Mouse (Mus musculus) stomach, embryonic 15.5 days (tissue): ENCODE results near the gene Alkbh2. TPM values are rescaled to one million over a fixed set of nuclear protein-coding genes. Genes with fewer than 3 reads are reported as not detected.

Source experiments
- ATAC-seq: fragments of 200-750 bp; cut with Nextera tagmentation; 2 replicates; pipeline ENCODE4 v1.8.0; 2017; ENCODE audit warnings: low read depth, moderate number of reproducible peaks, moderate TSS enrichment; ENCODE audit not compliant: insufficient read depth, low FRiP score
- H3K27ac ChIP-seq: fragments of 300-500 bp; sonication (generic); 2 replicates; pipeline ENCODE4 v1.5.1; 2015; ENCODE audit warnings: mild to moderate bottlenecking, inconsistent platforms
- H3K27me3 ChIP-seq: fragments of 300-500 bp; sonication (generic); replicated peaks from 2 replicates; pipeline ENCODE4 v1.6.1; 2015; ENCODE audit warnings: inconsistent platforms
- H3K36me3 ChIP-seq: fragments of 300-500 bp; sonication (generic); 2 replicates; pipeline ENCODE4 v1.6.1; 2015; ENCODE audit warnings: inconsistent platforms
- H3K4me1 ChIP-seq: fragments of 300-500 bp; sonication (generic); 2 replicates; pipeline ENCODE4 v1.6.1; 2015; ENCODE audit warnings: inconsistent platforms
- H3K4me2 ChIP-seq: fragments of 300-500 bp; sonication (generic); 2 replicates; pipeline ENCODE4 v1.6.1; 2015; ENCODE audit warnings: mild to moderate bottlenecking, inconsistent platforms
- H3K4me3 ChIP-seq: fragments of 300-500 bp; sonication (generic); replicated peaks from 2 replicates; pipeline ENCODE4 v1.5.1; 2015; ENCODE audit warnings: inconsistent platforms
- H3K9ac ChIP-seq: fragments of 300-500 bp; sonication (generic); 2 replicates; pipeline ENCODE4 v1.6.1; 2015; ENCODE audit warnings: inconsistent platforms
- H3K9me3 ChIP-seq: fragments of 300-500 bp; sonication (generic); 2 replicates; pipeline ENCODE4 v1.6.1; 2016; ENCODE audit warnings: inconsistent platforms
- WGBS: fragments of 180-500 bp; shearing (Covaris S2); methylation state at CpG from one replicate; pipeline ENCODE4 v1.1.7; 2015; 5-methylcytosine and 5-hydroxymethylcytosine counted together
- polyA plus RNA-seq: library from polyadenylated mRNA; unstranded; fragments of >200 nt; fragmentation: Nextera tagmentation; extraction: Ambion mirVana; gene quantifications from 2 replicates; pipeline ENCODE4 v1.2.1, GENCODE M21; 2015

Gene Alkbh2
- polyA plus RNA-seq: 9.3 and 13.3 TPM in 2 replicates

- Histone ChIP-seq H3K27ac (peak within 1 kb of the TSS; percentile 93), H3K4me3 (peak within 1 kb of the TSS; percentile 72), H3K27me3 (no peaks in the 10 kb centered on the region), H3K4me2 (peak within 1 kb of the TSS; percentile 99), H3K36me3 (peaks cover 16% of the 10 kb centered on the region; the same call in 1 of the 2 replicates), H3K4me1 (peaks cover 23% of the 10 kb centered on the region), H3K9me3 (no peaks in the 10 kb centered on the region), H3K9ac (peak within 1 kb of the TSS; percentile 64)
- ATAC-seq: 0 out of 2 replicates have a peak, but pooled peaks have one; percentile 11
- WGBS: 1% methylated on average over 69 of the region's 69 CpGs
Observed at GRCm38 (mm10) chr5:114127374-114128349, at the start of gene Alkbh2. Alkbh2 (minus strand) TSS chr5:114128218.

GRCm38 (mm10) chr5:114176548-114177400, 48.8 kb upstream of the Alkbh2 start:
- ATAC-seq: no peak
- 54% methylated on average over 8 of the region's 8 CpGs for WGBS
- H3K27ac ChIP-seq: no peak overlapping the region
- H3K36me3 ChIP-seq: no peaks in the 10 kb centered on the region
- H3K9ac ChIP-seq: no peak overlapping the region
- no peaks in the 10 kb centered on the region for H3K9me3 ChIP-seq
- no peaks in the 10 kb centered on the region for H3K27me3 ChIP-seq
- peak overlapping the region; percentile 92 for H3K4me2 ChIP-seq
- peaks cover 9% of the 10 kb centered on the region; the same call in 1 of the 2 replicates for H3K4me1 ChIP-seq
- H3K4me3 ChIP-seq: peak overlapping the region; percentile 55; the same call in 1 of the 2 replicates

- peak overlapping the region; percentile 92 for H3K4me2 ChIP-seq
- WGBS: 0% methylated on average over 26 of the region's 26 CpGs
- H3K27me3 ChIP-seq: no peaks in the 10 kb centered on the region
- ATAC-seq: peak; percentile 97
- no peaks in the 10 kb centered on the region for H3K36me3 ChIP-seq
- peak overlapping the region; percentile 39 for H3K9ac ChIP-seq
- peak overlapping the region; percentile 55 for H3K4me3 ChIP-seq
- no peaks in the 10 kb centered on the region for H3K9me3 ChIP-seq
- H3K4me1 ChIP-seq: peaks cover 9% of the 10 kb centered on the region; the same call in 1 of the 2 replicates
- H3K27ac ChIP-seq: peak overlapping the region; percentile 65
Observed at GRCm38 (mm10) chr5:114175596-114176171, 47.7 kb upstream of the Alkbh2 start.

GRCm38 (mm10) chr5:114174639-114175038, 46.6 kb upstream of the Alkbh2 start:
- H3K4me3 ChIP-seq: no peak overlapping the region; the same call in 1 of the 2 replicates
- H3K36me3 ChIP-seq: no peaks in the 10 kb centered on the region
- H3K4me2 ChIP-seq: peak overlapping the region; percentile 92
- H3K27me3 ChIP-seq: no peaks in the 10 kb centered on the region
- no peak for ATAC-seq
- H3K9ac ChIP-seq: no peak overlapping the region
- no peak overlapping the region for H3K27ac ChIP-seq
- H3K4me1 ChIP-seq: peaks cover 9% of the 10 kb centered on the region; the same call in 1 of the 2 replicates
- 12% methylated on average over 16 of the region's 16 CpGs for WGBS
- H3K9me3 ChIP-seq: no peaks in the 10 kb centered on the region

GRCm38 (mm10) chr5:114173877-114174581, 46.0 kb upstream of the Alkbh2 start:
- 24% methylated on average over 16 of the region's 16 CpGs for WGBS
- no peaks in the 10 kb centered on the region for H3K9me3 ChIP-seq
- H3K27ac ChIP-seq: no peak overlapping the region
- no peaks in the 10 kb centered on the region for H3K36me3 ChIP-seq
- peaks cover 9% of the 10 kb centered on the region; the same call in 1 of the 2 replicates for H3K4me1 ChIP-seq
- no peaks in the 10 kb centered on the region for H3K27me3 ChIP-seq
- peak overlapping the region; percentile 92 for H3K4me2 ChIP-seq
- no peak for ATAC-seq
- no peak overlapping the region for H3K4me3 ChIP-seq
- no peak overlapping the region for H3K9ac ChIP-seq

- 70% methylated on average over 7 of the region's 7 CpGs for WGBS
- Histone ChIP-seq H3K27ac (no peak overlapping the region), H3K4me2 (no peak overlapping the region), H3K4me1 (peaks cover 9% of the 10 kb centered on the region; the same call in 1 of the 2 replicates), H3K9me3 (no peaks in the 10 kb centered on the region), H3K4me3 (no peak overlapping the region), H3K9ac (no peak overlapping the region), H3K36me3 (no peaks in the 10 kb centered on the region), H3K27me3 (no peaks in the 10 kb centered on the region)
- no peak for ATAC-seq
Observed at GRCm38 (mm10) chr5:114173458-114173857, 45.4 kb upstream of the Alkbh2 start.

GRCm38 (mm10) chr5:114172936-114173335, 44.9 kb upstream of the Alkbh2 start:
- 89% methylated on average over 3 of the region's 3 CpGs for WGBS
- peaks cover 9% of the 10 kb centered on the region; the same call in 1 of the 2 replicates for H3K4me1 ChIP-seq
- H3K9ac ChIP-seq: no peak overlapping the region
- H3K4me3 ChIP-seq: no peak overlapping the region
- H3K27me3 ChIP-seq: no peaks in the 10 kb centered on the region
- H3K9me3 ChIP-seq: no peaks in the 10 kb centered on the region
- no peak for ATAC-seq
- H3K27ac ChIP-seq: no peak overlapping the region
- no peaks in the 10 kb centered on the region for H3K36me3 ChIP-seq
- H3K4me2 ChIP-seq: no peak overlapping the region

GRCm38 (mm10) chr5:114170345-114170744, 42.3 kb upstream of the Alkbh2 start:
- no peak overlapping the region for H3K27ac ChIP-seq

GRCm38 (mm10) chr5:114163117-114163696, 35.2 kb upstream of the Alkbh2 start:
- Histone ChIP-seq H3K4me2 (no peak overlapping the region), H3K27me3 (0 out of 2 replicates have a peak, but pooled peaks cover 3% of the 10 kb centered on the region), H3K9ac (no peak overlapping the region), H3K27ac (no peak overlapping the region), H3K4me1 (no peaks in the 10 kb centered on the region), H3K9me3 (no peaks in the 10 kb centered on the region), H3K4me3 (no peak overlapping the region), H3K36me3 (no peaks in the 10 kb centered on the region)
- ATAC-seq: no peak
- WGBS: 57% methylated on average over 6 of the region's 6 CpGs

More at GRCm38 (mm10) chr5:114170345-114170744, 42.3 kb upstream of the Alkbh2 start:
- Histone ChIP-seq H3K9ac (no peak overlapping the region), H3K27me3 (0 out of 2 replicates have a peak, but pooled peaks cover 3% of the 10 kb centered on the region), H3K4me3 (no peak overlapping the region), H3K4me1 (0 out of 2 replicates have a peak, but pooled peaks cover 4% of the 10 kb centered on the region), H3K9me3 (no peaks in the 10 kb centered on the region), H3K4me2 (no peak overlapping the region), H3K36me3 (no peaks in the 10 kb centered on the region)
- WGBS: 85% methylated on average over 7 of the region's 7 CpGs
- no peak for ATAC-seq

- H3K4me1 ChIP-seq: no peaks in the 10 kb centered on the region
- no peak overlapping the region for H3K27ac ChIP-seq
- H3K9ac ChIP-seq: no peak overlapping the region
- 0 out of 2 replicates have a peak, but pooled peaks cover 3% of the 10 kb centered on the region for H3K27me3 ChIP-seq
- H3K4me2 ChIP-seq: no peak overlapping the region
- ATAC-seq: no peak
- H3K36me3 ChIP-seq: no peaks in the 10 kb centered on the region
- WGBS: 47% methylated on average over 12 of the region's 12 CpGs
- H3K9me3 ChIP-seq: no peaks in the 10 kb centered on the region
- no peak overlapping the region for H3K4me3 ChIP-seq
Observed at GRCm38 (mm10) chr5:114162106-114162815, 34.2 kb upstream of the Alkbh2 start.
